27 mouse cellular contexts compared by ENCODE assay signal in genomic region chr12:117270199-117270598, GRCm38 (mm10).
DNase-seq lines count a peak whose midpoint lies in the region; ATAC-seq lines count a peak whose summit lies in the region.
"Had no signal": no experiment of that assay in that cellular context is flagged by ENCODE, and none has a peak within 500 bp of the region (broad histone marks: within the 10 kb centered on the region; RNA-seq: fewer than 3 reads in every experiment).

No protein-coding gene starts in this region.

- no peak overlapping the region for H3K4me2 ChIP-seq in forebrain, embryonic 15.5 days (replicated peaks)
- H3K4me2 ChIP-seq in forebrain, embryonic 13.5 days: no peak overlapping the region
- no peak overlapping the region for H3K4me2 ChIP-seq in hindbrain, embryonic 14.5 days (replicated peaks)
- no peak overlapping the region for H3K4me2 ChIP-seq in midbrain, embryonic 13.5 days (replicated peaks)
- H3K4me2 ChIP-seq: embryonic facial prominence, embryonic 12.5 days had no signal

- peaks cover 26% of the 10 kb centered on the region for H3K4me1 ChIP-seq in forebrain, embryonic 15.5 days
- H3K4me1 ChIP-seq in forebrain, embryonic 13.5 days: peaks cover 45% of the 10 kb centered on the region
- H3K4me1 ChIP-seq in hindbrain, embryonic 14.5 days (replicated peaks; ENCODE audit: control insufficient read depth, insufficient read depth, low read length): peaks cover 43% of the 10 kb centered on the region
- peaks cover 74% of the 10 kb centered on the region for H3K4me1 ChIP-seq in midbrain, embryonic 13.5 days (replicated peaks)
- H3K4me1 ChIP-seq in limb, embryonic 10.5 days: peaks cover 12% of the 10 kb centered on the region

- no peak overlapping the region for H3K4me3 ChIP-seq in forebrain, embryonic 15.5 days
- no peak overlapping the region for H3K4me3 ChIP-seq in forebrain, embryonic 13.5 days
- H3K4me3 ChIP-seq in hindbrain, embryonic 14.5 days (replicated peaks; ENCODE audit: low read length): no peak overlapping the region
- no peak overlapping the region for H3K4me3 ChIP-seq in midbrain, embryonic 13.5 days (replicated peaks)
- H3K4me3 ChIP-seq in limb, embryonic 10.5 days: no peak overlapping the region
- H3K4me3 ChIP-seq: embryonic facial prominence, embryonic 12.5 days; heart, embryonic 10.5 days had no signal

- H3K36me3 ChIP-seq in forebrain, embryonic 15.5 days: no peaks in the 10 kb centered on the region; the same call in 1 of the 2 replicates
- H3K36me3 ChIP-seq in forebrain, embryonic 13.5 days (ENCODE audit: poor library complexity, severe bottlenecking): peaks cover 26% of the 10 kb centered on the region
- H3K36me3 ChIP-seq in hindbrain, embryonic 14.5 days (replicated peaks; ENCODE audit: control insufficient read depth, insufficient read depth): peaks cover 20% of the 10 kb centered on the region; the same call in 1 of the 2 replicates
- H3K36me3 ChIP-seq in midbrain, embryonic 13.5 days: peaks cover 61% of the 10 kb centered on the region
- no peaks in the 10 kb centered on the region for H3K36me3 ChIP-seq in limb, embryonic 10.5 days
- H3K36me3 ChIP-seq: embryonic facial prominence, embryonic 12.5 days; heart, embryonic 10.5 days had no signal

- WGBS in forebrain, embryonic 15.5 days: 86% methylated on average over 4 of the region's 4 CpGs
- WGBS in forebrain, embryonic 13.5 days: 87% methylated on average over 4 of the region's 4 CpGs
- 88% methylated on average over 4 of the region's 4 CpGs for WGBS in hindbrain, embryonic 14.5 days
- 85% methylated on average over 4 of the region's 4 CpGs for WGBS in midbrain, embryonic 13.5 days
- 83% methylated on average over 4 of the region's 4 CpGs for WGBS in limb, embryonic 10.5 days

- no peak overlapping the region for H3K9ac ChIP-seq in forebrain, embryonic 15.5 days (replicated peaks)
- H3K9ac ChIP-seq in forebrain, embryonic 13.5 days: no peak overlapping the region
- no peak overlapping the region for H3K9ac ChIP-seq in hindbrain, embryonic 14.5 days
- H3K9ac ChIP-seq in midbrain, embryonic 13.5 days (replicated peaks): no peak overlapping the region
- H3K9ac ChIP-seq: embryonic facial prominence, embryonic 12.5 days; liver, embryonic 14.5 days had no signal

- no peaks in the 10 kb centered on the region for H3K9me3 ChIP-seq in forebrain, embryonic 15.5 days
- no peaks in the 10 kb centered on the region for H3K9me3 ChIP-seq in forebrain, embryonic 13.5 days (replicated peaks)
- no peaks in the 10 kb centered on the region for H3K9me3 ChIP-seq in hindbrain, embryonic 14.5 days (ENCODE audit: control insufficient read depth, low read length)
- no peaks in the 10 kb centered on the region for H3K9me3 ChIP-seq in midbrain, embryonic 13.5 days
- H3K9me3 ChIP-seq in limb, embryonic 10.5 days (replicated peaks): no peaks in the 10 kb centered on the region
- H3K9me3 ChIP-seq: embryonic facial prominence, embryonic 12.5 days; heart, embryonic 10.5 days had no signal

- DNase-seq in 416B (ENCODE audit: low read depth): peak; percentile 26
- no peak for DNase-seq in hindbrain, embryonic 14.5 days (ENCODE audit: low spot score)
- no peak for DNase-seq in cerebellum, adult 11 months
- DNase-seq in limb, embryonic 10.5 days (ENCODE audit: low spot score): no peak
- no peak for DNase-seq in lung, postnatal 25 days (ENCODE audit: low spot score)
- DNase-seq: adrenal gland, postnatal 25 days; cerebellum, adult 8-10 months; cerebellum, postnatal 25 days; gastrocnemius, postnatal 25 days; heart, adult 11 months; heart, postnatal 4 days; kidney, adult 2 months; kidney, postnatal 36 days; layer of hippocampus, adult 9-11 months; liver; lung, adult 2 months; lung, postnatal 10 days; retina, postnatal 1 day; right cerebral cortex, postnatal 14 days; thymus, postnatal 4 days had no signal

- no peak for ATAC-seq in forebrain, embryonic 15.5 days (replicated peaks)
- ATAC-seq in forebrain, embryonic 13.5 days: no peak
- no peak for ATAC-seq in hindbrain, embryonic 14.5 days (ENCODE audit: low FRiP score)
- no peak for ATAC-seq in midbrain, embryonic 13.5 days
- ATAC-seq: CD4-positive, CD25-positive, alpha-beta regulatory T cell, adult 4 months had no signal

- no peaks in the 10 kb centered on the region for H3K27me3 ChIP-seq in forebrain, embryonic 15.5 days
- no peaks in the 10 kb centered on the region for H3K27me3 ChIP-seq in forebrain, embryonic 13.5 days
- no peaks in the 10 kb centered on the region for H3K27me3 ChIP-seq in hindbrain, embryonic 14.5 days (ENCODE audit: control insufficient read depth, insufficient read depth, low read length)
- no peaks in the 10 kb centered on the region for H3K27me3 ChIP-seq in midbrain, embryonic 13.5 days
- H3K27me3 ChIP-seq in limb, embryonic 10.5 days (ENCODE audit: low read depth, poor library complexity, severe bottlenecking): no peaks in the 10 kb centered on the region
- H3K27me3 ChIP-seq: embryonic facial prominence, embryonic 12.5 days had no signal

- peak overlapping the region; percentile 35; the same call in 1 of the 2 replicates for H3K27ac ChIP-seq in forebrain, embryonic 15.5 days (replicated peaks)
- no peak overlapping the region for H3K27ac ChIP-seq in forebrain, embryonic 13.5 days
- H3K27ac ChIP-seq in hindbrain, embryonic 14.5 days: peak overlapping the region; percentile 73
- H3K27ac ChIP-seq in midbrain, embryonic 13.5 days: peak overlapping the region; percentile 84
- H3K27ac ChIP-seq in limb, embryonic 10.5 days: no peak overlapping the region
- H3K27ac ChIP-seq: embryonic facial prominence, embryonic 12.5 days; heart, embryonic 10.5 days; liver, embryonic 14.5 days had no signal

Comparison
In these comparisons a context has a peak if more than half of its experiments do, and no peak if none do; other contexts are left out.
1. H3K27ac ChIP-seq: peak in forebrain, embryonic 15.5 days (single experiment), hindbrain, embryonic 14.5 days (single experiment) and midbrain, embryonic 13.5 days (single experiment); none in forebrain, embryonic 13.5 days (single experiment) and limb, embryonic 10.5 days (single experiment).